Mouse (Mus musculus): Measurements from ENCODE around the gene Kbtbd12. TPM values are rescaled to one million over a fixed set of nuclear protein-coding genes. Genes with fewer than 3 reads are reported as not detected.

Gene Kbtbd12
- total and polyA plus RNA-seq, 2 experiments from 2014 or later: 0.34 to 0.68 TPM

GRCm38 (mm10) chr6:88522606-88523005 is 115.1 kb downstream of the Kbtbd12 start:
- ATAC-seq: no peak
- DNase-seq (ENCODE audit: low spot score): no peak
- no peak for TF ChIP-seq CTCF (IDR thresholded peaks at IDR 0.05; ENCODE audit: low read depth)
- Histone ChIP-seq H3K4me2 (ENCODE audit: low read depth, low read length) (no peak overlapping the region), H3K27me3 (ENCODE audit: insufficient read depth, low read length) (no peaks in the 10 kb centered on the region), H3K4me1 (ENCODE audit: insufficient read depth, low read length) (no peaks in the 10 kb centered on the region; the same call in 1 of the 2 replicates), H3K9me3 (ENCODE audit: low read length) (no peaks in the 10 kb centered on the region), H3K4me3 (ENCODE audit: low read length) (no peak overlapping the region), H3K9ac (replicated peaks; ENCODE audit: low read length) (no peak overlapping the region), H3K27ac (no peak overlapping the region), H3K36me3 (ENCODE audit: insufficient read depth, low read length) (no peaks in the 10 kb centered on the region)
- WGBS: 81% methylated on average over 3 of the region's 3 CpGs

- H3K4me1 ChIP-seq (ENCODE audit: insufficient read depth, low read length): no peaks in the 10 kb centered on the region; the same call in 1 of the 2 replicates
- no peak overlapping the region for H3K9ac ChIP-seq (replicated peaks; ENCODE audit: low read length)
- no peak overlapping the region for H3K4me3 ChIP-seq (ENCODE audit: low read length)
- ATAC-seq (no peak), DNase-seq (ENCODE audit: low spot score) (no peak)
- no peak for TF ChIP-seq CTCF (IDR thresholded peaks at IDR 0.05; ENCODE audit: low read depth)
- no peaks in the 10 kb centered on the region for H3K36me3 ChIP-seq (ENCODE audit: insufficient read depth, low read length)
- H3K9me3 ChIP-seq (ENCODE audit: low read length): no peaks in the 10 kb centered on the region
- WGBS: 81% methylated on average over 7 of the region's 7 CpGs
- H3K27me3 ChIP-seq (ENCODE audit: insufficient read depth, low read length): no peaks in the 10 kb centered on the region
- H3K27ac ChIP-seq: no peak overlapping the region
- no peak overlapping the region for H3K4me2 ChIP-seq (ENCODE audit: low read depth, low read length)
Observed at GRCm38 (mm10) chr6:88521821-88522220, 115.9 kb downstream of the Kbtbd12 start.

GRCm38 (mm10) chr6:88518404-88519263 is 119.1 kb downstream of the Kbtbd12 start, which contains the start of gene Sec61a1:
Gene Sec61a1 (minus strand): TSS chr6:88518905.
- TF ChIP-seq CTCF (IDR thresholded peaks at IDR 0.05; ENCODE audit: low read depth): peak; percentile 29; the same call in 1 of the 2 replicates
- WGBS: under 1% methylated on average over 79 of the region's 80 CpGs
- peaks cover 25% of the 10 kb centered on the region for H3K36me3 ChIP-seq (ENCODE audit: insufficient read depth, low read length)
- H3K4me2 ChIP-seq (ENCODE audit: low read depth, low read length): peak within 1 kb of the TSS; percentile 96
- no peaks in the 10 kb centered on the region for H3K9me3 ChIP-seq (ENCODE audit: low read length)
- H3K4me3 ChIP-seq (ENCODE audit: low read length): peak within 1 kb of the TSS; percentile 82
- H3K27ac ChIP-seq: peak within 1 kb of the TSS; percentile 98
- ATAC-seq (peak; percentile 99), DNase-seq (ENCODE audit: low spot score) (peak; percentile 98)
- H3K4me1 ChIP-seq (ENCODE audit: insufficient read depth, low read length): no peaks in the 10 kb centered on the region; the same call in 1 of the 2 replicates
- H3K9ac ChIP-seq (replicated peaks; ENCODE audit: low read length): peak within 1 kb of the TSS; percentile 95
- no peaks in the 10 kb centered on the region for H3K27me3 ChIP-seq (ENCODE audit: insufficient read depth, low read length)

GRCm38 (mm10) chr6:88517701-88518403 is 119.9 kb downstream of the Kbtbd12 start:
- Histone ChIP-seq H3K4me3 (ENCODE audit: low read length) (peak overlapping the region; percentile 82), H3K9ac (replicated peaks; ENCODE audit: low read length) (peak overlapping the region; percentile 95), H3K4me2 (ENCODE audit: low read depth, low read length) (peak overlapping the region; percentile 96), H3K9me3 (ENCODE audit: low read length) (no peaks in the 10 kb centered on the region), H3K36me3 (ENCODE audit: insufficient read depth, low read length) (peaks cover 30% of the 10 kb centered on the region), H3K27ac (peak overlapping the region; percentile 98; the same call in 1 of the 2 replicates), H3K27me3 (ENCODE audit: insufficient read depth, low read length) (no peaks in the 10 kb centered on the region), H3K4me1 (ENCODE audit: insufficient read depth, low read length) (no peaks in the 10 kb centered on the region; the same call in 1 of the 2 replicates)
- DNase-seq (ENCODE audit: low spot score): no peak
- ATAC-seq: no peak
- no peak for TF ChIP-seq CTCF (IDR thresholded peaks at IDR 0.05; ENCODE audit: low read depth)
- WGBS: 16% methylated on average over 18 of the region's 18 CpGs

- WGBS: 72% methylated on average over 5 of the region's 5 CpGs
- Histone ChIP-seq H3K4me3 (ENCODE audit: low read length) (no peak overlapping the region), H3K4me1 (ENCODE audit: insufficient read depth, low read length) (no peaks in the 10 kb centered on the region; the same call in 1 of the 2 replicates), H3K9ac (replicated peaks; ENCODE audit: low read length) (no peak overlapping the region; the same call in 1 of the 2 replicates), H3K27ac (no peak overlapping the region), H3K36me3 (ENCODE audit: insufficient read depth, low read length) (peaks cover 42% of the 10 kb centered on the region), H3K27me3 (ENCODE audit: insufficient read depth, low read length) (no peaks in the 10 kb centered on the region), H3K9me3 (ENCODE audit: low read length) (no peaks in the 10 kb centered on the region), H3K4me2 (ENCODE audit: low read depth, low read length) (0 out of 2 replicates have a peak overlapping the region, but pooled peaks have one; percentile 96)
- no peak for DNase-seq (ENCODE audit: low spot score)
- TF ChIP-seq CTCF (IDR thresholded peaks at IDR 0.05; ENCODE audit: low read depth): no peak
- no peak for ATAC-seq
Observed at GRCm38 (mm10) chr6:88516667-88517066, 121.1 kb downstream of the Kbtbd12 start.

GRCm38 (mm10) chr6:88515971-88516370 is 121.8 kb downstream of the Kbtbd12 start:
- WGBS: 77% methylated on average over 8 of the region's 8 CpGs
- H3K9ac ChIP-seq (replicated peaks; ENCODE audit: low read length): no peak overlapping the region

More at GRCm38 (mm10) chr6:88515971-88516370, 121.8 kb downstream of the Kbtbd12 start:
- TF ChIP-seq CTCF (IDR thresholded peaks at IDR 0.05; ENCODE audit: low read depth): no peak
- no peak overlapping the region for H3K27ac ChIP-seq
- H3K4me1 ChIP-seq (ENCODE audit: insufficient read depth, low read length): no peaks in the 10 kb centered on the region; the same call in 1 of the 2 replicates
- H3K4me2 ChIP-seq (ENCODE audit: low read depth, low read length): no peak overlapping the region
- H3K4me3 ChIP-seq (ENCODE audit: low read length): no peak overlapping the region
- H3K9me3 ChIP-seq (ENCODE audit: low read length): no peaks in the 10 kb centered on the region
- ATAC-seq (no peak), DNase-seq (ENCODE audit: low spot score) (no peak)
- peaks cover 49% of the 10 kb centered on the region for H3K36me3 ChIP-seq (ENCODE audit: insufficient read depth, low read length)
- H3K27me3 ChIP-seq (ENCODE audit: insufficient read depth, low read length): no peaks in the 10 kb centered on the region
